8 mouse cellular contexts compared by ENCODE assay signal in genomic region chr2:94179030-94179407, GRCm38 (mm10). TPM values are rescaled to one million over a fixed set of nuclear protein-coding genes. Genes with fewer than 3 reads are reported as not detected.
A peak's percentile ranks its signal among the peaks of the same experiment; 100 is the strongest.
DNase-seq lines count a peak whose midpoint lies in the region; TF ChIP-seq lines count a peak whose summit lies in the region.

No protein-coding gene starts in this region.

- peaks cover 17% of the 10 kb centered on the region for H3K79me3 ChIP-seq in C2C12 (ENCODE audit: low read depth)

- WGBS in cerebellum, adult 2 months: 2% methylated on average over 3 of the region's 3 CpGs
- 0% methylated on average over 3 of the region's 3 CpGs for WGBS in hindbrain, embryonic 10.5 days
- WGBS in macrophage (ENCODE audit: missing documents): 0% methylated on average over 3 of the region's 3 CpGs

- no peak overlapping the region for H3K27ac ChIP-seq in cerebellum, adult 2 months (ENCODE audit: insufficient read depth, low read length)
- H3K27ac ChIP-seq in hindbrain, embryonic 10.5 days: peak overlapping the region; percentile 93; the same call in 1 of the 2 replicates
- H3K27ac ChIP-seq in macrophage: no peak overlapping the region

- H3K4me1 ChIP-seq in cerebellum, adult 2 months (ENCODE audit: control insufficient read depth, insufficient read depth, low read length): no peaks in the 10 kb centered on the region
- H3K4me1 ChIP-seq in hindbrain, embryonic 10.5 days (replicated peaks): peaks cover 23% of the 10 kb centered on the region

- H3K79me2 ChIP-seq in C2C12 (ENCODE audit: control insufficient read depth, insufficient read depth): peaks cover 27% of the 10 kb centered on the region
- H3K79me2 ChIP-seq in macrophage (ENCODE audit: inconsistent target): peaks cover 15% of the 10 kb centered on the region

- no peak for TF ChIP-seq CTCF in cerebellum, adult 2 months (IDR thresholded peaks at IDR 0.05; ENCODE audit: borderline replicate concordance, insufficient read depth, low read depth, low read length)
- TF ChIP-seq CTCF in C2C12 (IDR thresholded peaks at IDR 0.05; ENCODE audit: control insufficient read depth, insufficient read depth, insufficient read length): no peak

- intact Hi-C loops in gastrocnemius, postnatal 14 days (cut with DNase I; ENCODE audit: low total_unique reads): no loop called here

- TF ChIP-seq POLR2A in cerebellum, adult 2 months (IDR thresholded peaks at IDR 0.05; ENCODE audit: borderline replicate concordance, insufficient read depth, low read length): no peak

- H3K27me3 ChIP-seq in cerebellum, adult 2 months (ENCODE audit: control insufficient read depth, insufficient read depth, low read length): no peaks in the 10 kb centered on the region; the same call in 1 of the 2 replicates
- H3K27me3 ChIP-seq in C2C12 (ENCODE audit: control insufficient read depth, insufficient read depth, insufficient read length): peaks cover 11% of the 10 kb centered on the region
- H3K27me3 ChIP-seq in hindbrain, embryonic 10.5 days (ENCODE audit: insufficient read depth, poor library complexity, severe bottlenecking): no peaks in the 10 kb centered on the region; the same call in 1 of the 2 replicates

- H3K9me3 ChIP-seq in hindbrain, embryonic 10.5 days: no peaks in the 10 kb centered on the region

- H3K36me3 ChIP-seq in C2C12 (ENCODE audit: control insufficient read depth, insufficient read depth) (no peaks in the 10 kb centered on the region), macrophage (ENCODE audit: inconsistent target) (no peaks in the 10 kb centered on the region)
- no peaks in the 10 kb centered on the region for H3K36me3 ChIP-seq in hindbrain, embryonic 10.5 days

- H3K4me3 ChIP-seq in cerebellum, adult 2 months (replicated peaks; ENCODE audit: insufficient read depth, low read depth, low read length): peak overlapping the region; percentile 100
- H3K4me3 ChIP-seq in C2C12 (ENCODE audit: insufficient read depth, poor library complexity, severe bottlenecking) (peak overlapping the region; percentile 97), macrophage (ENCODE audit: inconsistent target) (peak overlapping the region; percentile 100)
- H3K4me3 ChIP-seq in hindbrain, embryonic 10.5 days: peak overlapping the region; percentile 86

- no peak for DNase-seq in cerebellum, adult 2 months
- DNase-seq in cerebellum, postnatal 36 days: no peak
- no peak for DNase-seq in hindbrain, embryonic 10.5 days (ENCODE audit: low spot score)
- DNase-seq in adrenal gland, adult 18-20 months (ENCODE audit: low spot score in 2 of 2): no peak
- no peak for DNase-seq in gastrocnemius, postnatal 14 days
- DNase-seq in thymus, postnatal 0 days (ENCODE audit: low spot score): no peak

- H3ac ChIP-seq in C2C12 (ENCODE audit: control insufficient read depth, insufficient read length, low read depth): no peak overlapping the region

TF ChIP-seq in C2C12, 6 proteins besides CTCF, POLR2A, EP300 and RAD21:
- TF ChIP-seq MYOD1 (IDR thresholded peaks at IDR 0.05; ENCODE audit: control insufficient read depth, insufficient read length, low read depth): no peak
- TF ChIP-seq MAX (IDR thresholded peaks at IDR 0.05): no peak

RNA-seq across cellular contexts. Expression of gene Hsd17b12, which starts 21.3 kb away (rescaled TPM):
- polyA plus RNA-seq in cerebellum, adult 2 months (2012; rRNA removed): 83.0 and 89.1 TPM in 2 replicates
- polyA plus RNA-seq in C2C12 (2012; fragmentation: generic; extraction: Trizol) (97.4 TPM), macrophage (2018) (99.8 to 289 TPM (median 134 TPM) in 3 replicates)
- polyA plus RNA-seq in hindbrain, embryonic 10.5 days (2016; fragmentation: Nextera tagmentation; extraction: Ambion mirVana): 121 and 128 TPM in 2 replicates
- 100 to 1,000 TPM in 5 of 26 experiments, 10 to 100 TPM in 21; 19.9 to 168 (median 51.8) TPM for total RNA-seq in macrophage (2018; cell fraction: chromatin; rRNA removed)
- total RNA-seq in macrophage (2018; cell fraction: cytosol; rRNA removed): 100 to 1,000 TPM in 22 of 26 experiments, 10 to 100 TPM in 4; 88.7 to 189 (median 122) TPM
- total RNA-seq in macrophage (2018; cell fraction: nucleus; rRNA removed): 100 to 1,000 TPM in 14 of 26 experiments, 10 to 100 TPM in 12; 45.7 to 191 (median 102) TPM
- 100 to 1,000 TPM; 241 to 260 TPM for total RNA-seq in adrenal gland, adult 18-20 months (2021)
- total RNA-seq in gastrocnemius, postnatal 14 days (2021): 10 to 100 TPM in 1 of 2 experiments, 1 to 10 TPM in 1; 8.7 to 13.1 TPM
- polyA plus RNA-seq in thymus, postnatal 0 days (2015; fragmentation: Nextera tagmentation; extraction: Ambion mirVana): 68.8 and 73.6 TPM in 2 replicates
